Mouse (Mus musculus): ENCODE measurements around the gene Miga2.
"Not testable (repeated sequence)": the region's sequence is repeated elsewhere in the genome, so short reads cannot be mapped to it uniquely, and the experiment has no call there.

Gene Miga2

GRCm38 (mm10) chr2:30417154-30417553 is 53.1 kb downstream of the Miga2 start:
- in situ Hi-C loops (cut with MboI; ENCODE audit: low sequenced_read_pairs), result not testable (repeated sequence)

GRCm38 (mm10) chr2:30417595-30418165 is 53.6 kb downstream of the Miga2 start:
- in situ Hi-C loops (cut with MboI; ENCODE audit: low sequenced_read_pairs), result no loop called here

GRCm38 (mm10) chr2:30418259-30418658 is 54.2 kb downstream of the Miga2 start:
- in situ Hi-C loops (cut with MboI; ENCODE audit: low sequenced_read_pairs), result no loop called here

- in situ Hi-C loops (cut with MboI; ENCODE audit: low sequenced_read_pairs), result no loop called here
Measured at GRCm38 (mm10) chr2:30419112-30419511, 55.1 kb downstream of the Miga2 start.

GRCm38 (mm10) chr2:30421432-30421831 is 57.4 kb downstream of the Miga2 start:
- in situ Hi-C loops (cut with MboI; ENCODE audit: low sequenced_read_pairs), result no loop called here

- in situ Hi-C loops (cut with MboI; ENCODE audit: low sequenced_read_pairs), result no loop called here
Measured at GRCm38 (mm10) chr2:30429156-30429555, 65.1 kb downstream of the Miga2 start.
